Mouse (Mus musculus) monocyte, adult 2 months (primary cell): ENCODE results near the gene Prpf18.
"Not testable (repeated sequence)": the region's sequence is repeated elsewhere in the genome, so short reads cannot be mapped to it uniquely, and the experiment has no call there.

Experiments
- DNase-seq, 2 experiments: peaks; one replicate each; pipeline ENCODE4 v3.0.0; 2022; ENCODE audit warnings: low spot score in 2 of 2, low read depth in 1 of 2

Prpf18 gene

GRCm38 (mm10) chr2:4651500-4652285 lies at the start of gene Prpf18:
Gene Prpf18, minus strand, starts transcription at chr2:4652113.
- DNase-seq, result peak; percentile 57 to 79

- DNase-seq, result no peak
Measured at GRCm38 (mm10) chr2:4679886-4680285, 28.0 kb upstream of the Prpf18 start.

GRCm38 (mm10) chr2:4671636-4672035 lies 19.7 kb upstream of the Prpf18 start:
- no peak for DNase-seq

GRCm38 (mm10) chr2:4669701-4670100 lies 17.8 kb upstream of the Prpf18 start:
- no peak for DNase-seq

- DNase-seq, result no peak
Measured at GRCm38 (mm10) chr2:4668626-4669025, 16.7 kb upstream of the Prpf18 start.

GRCm38 (mm10) chr2:4660677-4661076 lies 8.8 kb upstream of the Prpf18 start:
- no peak for DNase-seq

GRCm38 (mm10) chr2:4649646-4650045 lies 2.3 kb downstream of the Prpf18 start:
- no peak for DNase-seq

GRCm38 (mm10) chr2:4648094-4648493 lies 3.8 kb downstream of the Prpf18 start:
- DNase-seq, result no peak

GRCm38 (mm10) chr2:4645066-4645465 lies 6.8 kb downstream of the Prpf18 start:
- DNase-seq, result no peak

GRCm38 (mm10) chr2:4638189-4638588 lies 13.7 kb downstream of the Prpf18 start:
- no peak for DNase-seq

GRCm38 (mm10) chr2:4636656-4637055 lies 15.3 kb downstream of the Prpf18 start:
- DNase-seq, result no peak

GRCm38 (mm10) chr2:4635804-4636203 lies 16.1 kb downstream of the Prpf18 start:
- no peak for DNase-seq

- DNase-seq, result no peak
Measured at GRCm38 (mm10) chr2:4630197-4630835, 21.6 kb downstream of the Prpf18 start.

GRCm38 (mm10) chr2:4629470-4629869 lies 22.4 kb downstream of the Prpf18 start:
- DNase-seq, result no peak

GRCm38 (mm10) chr2:4628920-4629319 lies 23.0 kb downstream of the Prpf18 start:
- no peak for DNase-seq

- DNase-seq, result no peak
Measured at GRCm38 (mm10) chr2:4626911-4627310, 25.0 kb downstream of the Prpf18 start.

GRCm38 (mm10) chr2:4621471-4621985 lies 30.4 kb downstream of the Prpf18 start:
- no peak for DNase-seq

GRCm38 (mm10) chr2:4620640-4621401 lies 31.1 kb downstream of the Prpf18 start:
- no peak for DNase-seq

GRCm38 (mm10) chr2:4619893-4620593 lies 31.9 kb downstream of the Prpf18 start:
- DNase-seq, result no peak

GRCm38 (mm10) chr2:4619126-4619525 lies 32.8 kb downstream of the Prpf18 start:
- not testable (repeated sequence) for DNase-seq

GRCm38 (mm10) chr2:4616995-4617394 lies 34.9 kb downstream of the Prpf18 start:
- DNase-seq, result no peak
